Mouse (Mus musculus): Measurements from ENCODE around the gene Zbtb18. TPM values are rescaled to one million over a fixed set of nuclear protein-coding genes. Genes with fewer than 3 reads are reported as not detected.
"Not testable (repeated sequence)": the region's sequence is repeated elsewhere in the genome, so short reads cannot be mapped to it uniquely, and the experiment has no call there.

The Zbtb18 gene
- polyA plus RNA-seq, 2 experiments, result 0.55 to 4.5 TPM

- TF ChIP-seq EP300 (IDR thresholded peaks at IDR 0.05; ENCODE audit: low read depth), result no peak
- TF ChIP-seq CTCF (IDR thresholded peaks at IDR 0.05; ENCODE audit: low read depth), result no peak
- no peak overlapping the region for H3K4me2 ChIP-seq (ENCODE audit: low read depth)
- no peak overlapping the region for H3K9ac ChIP-seq (replicated peaks)
- DNase-seq (ENCODE audit: low read depth in 3 of 3, low spot score in 3 of 3), result no peak
- no peak overlapping the region for H3K27ac ChIP-seq
- H3K4me3 ChIP-seq (ENCODE audit: insufficient read depth in 1 of 2, low read depth in 2 of 2, low read length in 2 of 2), result no peak overlapping the region
- H3K27me3 ChIP-seq (ENCODE audit: control insufficient read depth, insufficient read depth, low read length), result no peaks in the 10 kb centered on the region
- H3K4me1 ChIP-seq (replicated peaks; ENCODE audit: control insufficient read depth in 2 of 2, insufficient read depth in 2 of 2, low read length in 1 of 2), result peaks cover 3 to 10% of the 10 kb centered on the region in 2 experiments; a peak in 3 of 4 replicates
- ATAC-seq (ENCODE audit: insufficient read depth), result no peak
- H3K36me3 ChIP-seq (replicated peaks; ENCODE audit: control insufficient read depth, insufficient read depth, low read depth), result peaks cover 13% of the 10 kb centered on the region
- no peaks in the 10 kb centered on the region for H3K9me3 ChIP-seq (ENCODE audit: control insufficient read depth, low read length)
- WGBS (ENCODE audit: insufficient replicate concordance), result 84% methylated on average over 12 of the region's 12 CpGs
These were observed 5.5 kb downstream of the Zbtb18 start for GRCm38 (mm10) chr1:177447541-177448111.

- peaks cover 3 to 10% of the 10 kb centered on the region in 2 experiments; a peak in 3 of 4 replicates for H3K4me1 ChIP-seq (replicated peaks; ENCODE audit: control insufficient read depth in 2 of 2, insufficient read depth in 2 of 2, low read length in 1 of 2)
- H3K36me3 ChIP-seq (replicated peaks; ENCODE audit: control insufficient read depth, insufficient read depth, low read depth), result peaks cover 13% of the 10 kb centered on the region
- no peaks in the 10 kb centered on the region for H3K27me3 ChIP-seq (ENCODE audit: control insufficient read depth, insufficient read depth, low read length)
- 89% methylated on average over 25 of the region's 25 CpGs for WGBS (ENCODE audit: insufficient replicate concordance)
- no peak overlapping the region for H3K4me2 ChIP-seq (ENCODE audit: low read depth)
- no peak for ATAC-seq (ENCODE audit: insufficient read depth)
- no peak overlapping the region for H3K27ac ChIP-seq
- no peak overlapping the region for H3K9ac ChIP-seq (replicated peaks)
- DNase-seq (ENCODE audit: low read depth in 3 of 3, low spot score in 3 of 3), result no peak
- no peaks in the 10 kb centered on the region for H3K9me3 ChIP-seq (ENCODE audit: control insufficient read depth, low read length)
- H3K4me3 ChIP-seq (ENCODE audit: insufficient read depth in 1 of 2, low read depth in 2 of 2, low read length in 2 of 2), result no peak overlapping the region
- TF ChIP-seq CTCF (IDR thresholded peaks at IDR 0.05; ENCODE audit: low read depth), result no peak
- no peak for TF ChIP-seq EP300 (IDR thresholded peaks at IDR 0.05; ENCODE audit: low read depth)
These were observed 6.0 kb downstream of the Zbtb18 start for GRCm38 (mm10) chr1:177448121-177448561.

- ATAC-seq (ENCODE audit: insufficient read depth) (no peak), DNase-seq (ENCODE audit: low read depth in 3 of 3, low spot score in 3 of 3) (no peak)
- peaks cover 13% of the 10 kb centered on the region for H3K36me3 ChIP-seq (replicated peaks; ENCODE audit: control insufficient read depth, insufficient read depth, low read depth)
- H3K9ac ChIP-seq (replicated peaks), result no peak overlapping the region
- H3K27ac ChIP-seq, result no peak overlapping the region
- TF ChIP-seq EP300 (IDR thresholded peaks at IDR 0.05; ENCODE audit: low read depth), result no peak
- no peak for TF ChIP-seq CTCF (IDR thresholded peaks at IDR 0.05; ENCODE audit: low read depth)
- no peaks in the 10 kb centered on the region for H3K27me3 ChIP-seq (ENCODE audit: control insufficient read depth, insufficient read depth, low read length)
- H3K4me1 ChIP-seq (replicated peaks; ENCODE audit: control insufficient read depth in 2 of 2, insufficient read depth in 2 of 2, low read length in 1 of 2), result peaks cover 3 to 5% of the 10 kb centered on the region in 2 experiments; a peak in 3 of 4 replicates
- no peaks in the 10 kb centered on the region for H3K9me3 ChIP-seq (ENCODE audit: control insufficient read depth, low read length)
- no peak overlapping the region for H3K4me3 ChIP-seq (ENCODE audit: insufficient read depth in 1 of 2, low read depth in 2 of 2, low read length in 2 of 2)
- 82% methylated on average over 2 of the region's 2 CpGs for WGBS (ENCODE audit: insufficient replicate concordance)
- no peak overlapping the region for H3K4me2 ChIP-seq (ENCODE audit: low read depth)
These were observed 6.8 kb downstream of the Zbtb18 start for GRCm38 (mm10) chr1:177448921-177449320.

- H3K4me2 ChIP-seq (ENCODE audit: low read depth); H3K27me3 ChIP-seq (ENCODE audit: control insufficient read depth, insufficient read depth, low read length); ATAC-seq (ENCODE audit: insufficient read depth); H3K9ac ChIP-seq (replicated peaks); DNase-seq (ENCODE audit: low read depth in 3 of 3, low spot score in 3 of 3); H3K9me3 ChIP-seq (ENCODE audit: control insufficient read depth, low read length); H3K4me3 ChIP-seq (ENCODE audit: insufficient read depth in 1 of 2, low read depth in 2 of 2, low read length in 2 of 2); H3K27ac ChIP-seq; H3K4me1 ChIP-seq (replicated peaks; ENCODE audit: control insufficient read depth in 2 of 2, insufficient read depth in 2 of 2, low read length in 1 of 2): not testable (repeated sequence)
- WGBS (ENCODE audit: insufficient replicate concordance), result 67% methylated on average over 7 of the region's 7 CpGs
- peaks cover 13% of the 10 kb centered on the region for H3K36me3 ChIP-seq (replicated peaks; ENCODE audit: control insufficient read depth, insufficient read depth, low read depth)
These were observed 7.7 kb downstream of the Zbtb18 start for GRCm38 (mm10) chr1:177449857-177450256.

GRCm38 (mm10) chr1:177451041-177451440 is 8.9 kb downstream of the Zbtb18 start:
- Histone ChIP-seq H3K36me3 (replicated peaks; ENCODE audit: control insufficient read depth, insufficient read depth, low read depth) (peaks cover 13% of the 10 kb centered on the region), H3K27ac (no peak overlapping the region), H3K27me3 (ENCODE audit: control insufficient read depth, insufficient read depth, low read length) (no peaks in the 10 kb centered on the region), H3K4me1 (replicated peaks; ENCODE audit: control insufficient read depth in 2 of 2, insufficient read depth in 2 of 2, low read length in 1 of 2) (no peaks in the 10 kb centered on the region), H3K4me2 (ENCODE audit: low read depth) (no peak overlapping the region), H3K9ac (replicated peaks) (no peak overlapping the region), H3K9me3 (ENCODE audit: control insufficient read depth, low read length) (no peaks in the 10 kb centered on the region), H3K4me3 (ENCODE audit: insufficient read depth in 1 of 2, low read depth in 2 of 2, low read length in 2 of 2) (no peak overlapping the region)
- ATAC-seq (ENCODE audit: insufficient read depth) (no peak), DNase-seq (ENCODE audit: low read depth in 3 of 3, low spot score in 3 of 3) (no peak)
- 73% methylated on average over 2 of the region's 2 CpGs for WGBS (ENCODE audit: insufficient replicate concordance)
- TF ChIP-seq EP300 (IDR thresholded peaks at IDR 0.05; ENCODE audit: low read depth) (no peak), CTCF (IDR thresholded peaks at IDR 0.05; ENCODE audit: low read depth) (no peak)
